Mouse (Mus musculus) megakaryocyte, embryonic 14.5 days (primary cell): ENCODE results near the gene Hist1h1c. TPM values are rescaled to one million over a fixed set of nuclear protein-coding genes. Genes with fewer than 3 reads are reported as not detected.

ENCODE experiments used
- H3K27me3 ChIP-seq: replicated peaks from 2 replicates; pipeline ENCODE3; 2012; ENCODE audit warnings: inconsistent platforms
- H3K36me3 ChIP-seq: replicated peaks from 2 replicates; pipeline ENCODE3; 2012; ENCODE audit warnings: low read length, inconsistent platforms, mixed read lengths
- H3K4me1 ChIP-seq: 2 replicates; pipeline ENCODE4 v1.6.1; 2012; ENCODE audit warnings: inconsistent platforms
- H3K4me3 ChIP-seq: replicated peaks from 2 replicates; pipeline ENCODE3; 2012; ENCODE audit warnings: moderate library complexity, mild to moderate bottlenecking, inconsistent platforms
- H3K9me3 ChIP-seq: 2 replicates; pipeline ENCODE4 v1.6.1; 2012; ENCODE audit warnings: inconsistent platforms
- FLI1 ChIP-seq: IDR thresholded peaks from 2 replicates; pipeline ENCODE4 v1.6.1; 2012; ENCODE audit warnings: low read length, inconsistent platforms, mixed read lengths
- GATA1 ChIP-seq: IDR thresholded peaks from 3 replicates; pipeline ENCODE4 v1.6.1; 2012; ENCODE audit warnings: mixed read lengths, low read length, inconsistent platforms, borderline replicate concordance
- polyA plus RNA-seq: library from polyadenylated mRNA; stranded (reverse); fragments of >175 nt; gene quantifications from 2 replicates; pipeline ENCODE4 v1.2.3, GENCODE M21; 2012; ENCODE audit warnings: low replicate concordance; ENCODE audit not compliant: insufficient read depth

Gene Hist1h1c
- 353 and 402 TPM in 2 replicates for polyA plus RNA-seq

DNA sequence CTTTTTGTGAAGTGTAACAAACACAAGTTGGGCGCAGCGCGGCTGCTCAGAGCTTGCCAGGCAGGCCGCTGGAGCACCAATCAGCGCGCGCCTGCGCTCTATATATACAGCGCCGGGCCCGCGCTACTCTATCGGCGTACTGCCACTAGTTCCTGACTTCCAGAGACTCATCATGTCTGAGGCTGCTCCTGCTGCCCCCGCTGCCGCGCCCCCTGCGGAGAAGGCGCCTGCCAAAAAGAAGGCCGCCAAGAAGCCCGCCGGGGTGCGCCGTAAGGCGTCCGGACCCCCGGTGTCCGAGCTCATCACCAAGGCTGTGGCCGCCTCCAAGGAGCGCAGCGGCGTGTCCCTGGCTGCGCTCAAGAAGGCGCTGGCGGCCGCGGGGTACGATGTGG is at the start of gene Hist1h1c:
Gene Hist1h1c, plus strand, starts transcription at position 132 of the 392 bp plus-strand sequence.
- Histone ChIP-seq H3K36me3 (no peaks in the 10 kb centered on the region), H3K4me1 (peaks cover 25% of the 10 kb centered on the region)
- no peak for TF ChIP-seq FLI1
- no peak for TF ChIP-seq GATA1

DNA sequence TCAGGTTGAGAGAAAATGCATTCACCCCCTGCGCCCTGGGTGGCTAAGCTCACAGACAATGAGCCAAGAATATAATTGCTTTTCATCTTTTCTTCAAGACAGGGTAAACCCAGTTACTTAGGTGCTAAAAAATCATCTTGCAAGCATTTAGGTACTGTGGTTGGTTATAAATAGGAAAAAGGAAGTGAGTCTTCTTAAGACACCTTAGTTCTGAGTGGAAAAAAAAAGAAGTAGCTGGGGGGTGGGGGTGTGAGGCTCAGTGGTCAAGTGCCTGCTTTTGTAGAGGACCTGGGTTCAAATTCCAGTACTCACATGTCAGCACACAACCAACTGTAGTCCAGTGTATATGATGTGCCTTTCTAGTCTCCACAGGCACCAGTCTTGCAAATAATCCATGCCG is 49.7 kb upstream of the Hist1h1c start:
- Histone ChIP-seq H3K4me3 (no peak overlapping the region), H3K9me3 (no peaks in the 10 kb centered on the region), H3K36me3 (peaks cover 30% of the 10 kb centered on the region), H3K27me3 (no peaks in the 10 kb centered on the region), H3K4me1 (peaks cover 49% of the 10 kb centered on the region)
- TF ChIP-seq FLI1 = no peak
- TF ChIP-seq GATA1 = no peak

More for the DNA sequence above, at the start of gene Hist1h1c:
- no peaks in the 10 kb centered on the region for H3K27me3 ChIP-seq
- no peaks in the 10 kb centered on the region for H3K9me3 ChIP-seq
- H3K4me3 ChIP-seq = peak within 1 kb of the TSS; percentile 95

DNA sequence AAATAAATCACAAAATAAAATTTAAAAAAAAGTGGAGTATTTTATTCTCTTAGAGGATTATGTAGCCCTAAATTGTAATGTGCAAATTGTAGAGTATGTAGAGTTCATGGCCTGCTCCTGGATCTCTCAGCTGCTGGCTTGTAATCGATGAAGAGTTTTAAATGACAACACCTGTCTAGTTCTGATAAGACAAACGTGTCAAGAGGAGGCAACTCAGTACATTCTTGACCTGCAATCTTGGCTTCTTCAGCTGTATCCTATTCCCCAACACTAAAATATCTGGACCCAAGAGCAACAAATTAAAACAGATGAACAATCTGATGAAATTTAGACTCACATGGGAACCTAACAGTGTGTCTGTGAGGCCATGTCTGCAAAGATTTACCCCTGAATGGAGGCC is 49.1 kb upstream of the Hist1h1c start:
- Histone ChIP-seq H3K4me3 (peak overlapping the region; percentile 74), H3K4me1 (peaks cover 49% of the 10 kb centered on the region), H3K27me3 (no peaks in the 10 kb centered on the region), H3K36me3 (peaks cover 30% of the 10 kb centered on the region), H3K9me3 (no peaks in the 10 kb centered on the region)
- TF ChIP-seq FLI1 = no peak
- no peak for TF ChIP-seq GATA1

DNA sequence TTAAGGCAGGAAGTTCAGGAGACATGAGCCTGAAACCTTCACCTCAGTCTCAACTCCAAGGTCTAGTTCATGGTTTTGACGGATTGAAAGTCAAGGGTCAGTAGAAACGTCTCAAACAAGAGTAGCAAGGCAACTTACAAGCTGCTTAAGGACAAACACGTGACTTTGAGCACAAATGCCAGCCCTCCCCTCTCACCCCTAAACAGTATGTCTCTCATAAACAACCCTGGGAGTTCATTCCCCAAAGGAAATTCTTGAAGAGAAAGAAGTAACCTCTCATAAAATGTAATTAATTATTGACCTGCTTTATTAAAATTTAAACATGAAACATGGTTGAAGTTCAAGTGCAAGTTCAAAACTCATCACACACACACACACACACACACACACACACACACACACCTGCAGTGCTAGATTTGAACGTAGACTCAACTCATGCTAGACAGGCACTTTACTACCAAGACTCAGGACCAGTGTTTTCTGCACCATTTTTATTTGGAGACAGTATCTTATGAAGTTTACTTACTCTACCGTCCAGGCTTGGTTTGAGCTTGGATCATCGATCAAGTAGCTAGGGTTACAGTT is 44.7 kb upstream of the Hist1h1c start:
- H3K27me3 ChIP-seq = no peaks in the 10 kb centered on the region
- TF ChIP-seq GATA1 = no peak
- TF ChIP-seq FLI1 = no peak
- no peaks in the 10 kb centered on the region for H3K9me3 ChIP-seq
- peaks cover 52% of the 10 kb centered on the region for H3K4me1 ChIP-seq
- H3K36me3 ChIP-seq = peaks cover 30% of the 10 kb centered on the region
- H3K4me3 ChIP-seq = no peak overlapping the region

DNA sequence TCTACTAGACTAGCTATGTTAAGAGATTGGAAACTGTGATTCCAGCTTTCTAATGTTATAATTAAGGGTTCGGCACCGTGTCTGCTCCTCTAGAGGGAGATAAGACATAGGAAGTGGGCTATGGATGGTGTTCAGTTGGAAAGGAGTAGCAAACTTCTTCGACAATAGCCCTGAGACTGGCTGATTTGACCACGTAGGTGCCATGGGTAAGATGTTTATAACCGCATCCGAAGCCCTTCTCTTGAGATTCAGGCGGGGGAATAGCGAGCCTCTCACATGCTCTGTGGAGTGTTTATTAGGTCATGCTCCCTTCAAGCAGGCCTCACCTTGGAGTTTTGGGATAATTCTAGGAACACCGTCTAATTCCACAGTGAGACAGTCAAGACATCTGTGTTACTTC is 43.7 kb upstream of the Hist1h1c start:
- no peak for TF ChIP-seq GATA1
- no peak for TF ChIP-seq FLI1
- H3K4me3 ChIP-seq = no peak overlapping the region
- H3K27me3 ChIP-seq = no peaks in the 10 kb centered on the region
- H3K4me1 ChIP-seq = peaks cover 49% of the 10 kb centered on the region
- no peaks in the 10 kb centered on the region for H3K9me3 ChIP-seq
- peaks cover 27% of the 10 kb centered on the region for H3K36me3 ChIP-seq

DNA sequence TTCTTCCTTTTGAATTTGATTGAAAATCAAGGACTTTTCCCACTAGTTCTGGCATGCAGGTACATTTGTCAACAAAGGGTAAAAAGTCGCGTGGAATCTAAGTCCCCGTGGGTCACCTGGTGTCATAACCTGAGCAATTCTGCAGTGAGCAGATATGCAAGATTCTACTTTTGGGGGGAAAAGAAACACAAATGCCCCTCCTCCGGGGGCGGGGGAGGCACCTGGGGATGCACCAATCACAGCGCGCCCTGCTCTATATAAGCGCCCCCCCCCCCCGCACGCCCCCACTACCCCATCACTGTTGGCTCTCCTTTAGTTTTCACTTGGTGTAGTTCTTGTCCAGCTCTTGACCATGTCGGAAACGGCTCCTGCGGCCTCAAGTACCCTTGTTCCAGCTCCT is 43.1 kb upstream of the Hist1h1c start, which contains the start of gene Hist1h1t:
Gene Hist1h1t, plus strand, starts transcription at position 301 of the 400 bp plus-strand sequence.
- Histone ChIP-seq H3K4me1 (peaks cover 48% of the 10 kb centered on the region), H3K27me3 (no peaks in the 10 kb centered on the region), H3K36me3 (peaks cover 26% of the 10 kb centered on the region), H3K4me3 (peak within 1 kb of the TSS; percentile 64), H3K9me3 (no peaks in the 10 kb centered on the region)
- TF ChIP-seq FLI1 = no peak
- TF ChIP-seq GATA1 = no peak

DNA sequence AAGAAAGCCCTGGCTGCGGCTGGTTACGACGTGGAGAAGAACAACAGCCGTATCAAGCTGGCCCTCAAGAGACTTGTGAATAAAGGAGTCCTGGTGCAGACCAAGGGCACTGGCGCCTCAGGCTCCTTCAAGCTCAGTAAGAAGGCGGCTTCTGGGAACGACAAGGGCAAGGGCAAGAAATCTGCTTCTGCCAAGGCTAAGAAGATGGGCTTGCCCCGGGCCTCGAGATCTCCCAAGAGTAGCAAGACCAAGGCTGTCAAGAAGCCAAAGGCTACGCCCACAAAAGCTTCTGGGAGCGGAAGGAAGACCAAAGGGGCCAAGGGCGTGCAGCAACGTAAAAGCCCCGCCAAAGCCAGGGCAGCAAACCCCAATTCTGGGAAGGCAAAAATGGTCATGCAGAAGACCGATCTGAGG is 42.5 kb upstream of the Hist1h1c start:
- TF ChIP-seq FLI1 (no peak), GATA1 (no peak)
- Histone ChIP-seq H3K9me3 (no peaks in the 10 kb centered on the region), H3K4me1 (peaks cover 48% of the 10 kb centered on the region), H3K27me3 (no peaks in the 10 kb centered on the region), H3K4me3 (peak overlapping the region; percentile 64), H3K36me3 (peaks cover 20% of the 10 kb centered on the region)

DNA sequence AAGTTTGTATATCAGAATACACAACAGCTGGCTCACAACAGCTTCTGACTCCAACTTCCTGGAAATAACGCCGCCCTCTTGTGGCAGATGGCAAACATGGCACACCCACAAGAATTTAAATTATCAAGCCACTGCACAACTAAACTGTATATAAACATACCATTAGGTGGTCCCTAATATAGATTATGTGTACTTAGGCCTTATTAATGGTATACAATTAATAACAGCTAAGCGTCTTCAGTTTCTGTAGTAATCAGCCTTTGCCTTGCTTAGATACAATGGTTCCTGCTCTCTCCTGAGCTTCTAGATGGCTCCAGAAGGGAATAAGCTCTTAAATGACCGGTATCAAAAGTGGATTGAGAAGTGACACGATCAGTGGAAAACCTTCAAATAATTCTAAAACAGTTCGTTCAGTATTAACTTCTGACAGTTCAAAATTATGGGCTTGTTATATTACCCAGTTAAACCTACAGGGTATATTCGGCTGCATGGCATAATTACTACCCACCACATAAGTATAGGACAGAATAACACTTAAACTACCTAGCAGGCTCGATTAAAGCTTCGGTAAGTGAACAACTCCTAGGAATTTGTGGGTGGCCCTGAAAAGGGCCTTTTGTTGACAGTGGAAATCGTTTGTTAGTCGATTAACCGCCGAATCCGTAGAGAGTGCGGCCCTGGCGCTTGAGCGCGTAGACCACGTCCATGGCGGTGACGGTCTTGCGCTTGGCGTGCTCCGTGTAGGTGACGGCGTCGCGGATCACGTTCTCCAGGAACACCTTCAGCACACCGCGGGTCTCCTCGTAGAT is 40.9 kb upstream of the Hist1h1c start:
- peaks cover 46% of the 10 kb centered on the region for H3K4me1 ChIP-seq
- H3K4me3 ChIP-seq = peak overlapping the region; percentile 87
- H3K9me3 ChIP-seq = no peaks in the 10 kb centered on the region
- TF ChIP-seq GATA1 (no peak), FLI1 (no peak)
- peaks cover 9% of the 10 kb centered on the region for H3K36me3 ChIP-seq
- H3K27me3 ChIP-seq = no peaks in the 10 kb centered on the region

DNA sequence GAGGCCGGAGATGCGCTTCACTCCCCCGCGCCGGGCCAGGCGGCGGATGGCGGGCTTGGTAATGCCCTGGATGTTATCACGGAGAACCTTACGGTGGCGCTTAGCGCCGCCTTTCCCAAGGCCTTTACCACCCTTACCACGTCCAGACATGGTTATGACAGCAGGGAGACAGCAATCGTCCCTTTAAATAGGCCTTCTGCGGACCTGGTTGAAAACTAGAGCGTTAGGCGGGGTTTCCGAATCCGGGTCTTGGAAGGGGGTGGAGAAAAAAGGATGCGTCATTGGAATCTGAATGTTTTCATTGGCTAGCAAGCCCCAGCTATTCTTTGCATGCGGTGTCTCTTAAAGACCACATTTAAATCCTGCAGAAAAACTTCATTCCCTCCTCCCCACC is 40.3 kb upstream of the Hist1h1c start, which contains the start of gene Hist1h4c:
Gene Hist1h4c, minus strand, starts transcription at position 155 of the 394 bp plus-strand sequence.
- no peaks in the 10 kb centered on the region for H3K27me3 ChIP-seq
- H3K4me1 ChIP-seq = peaks cover 46% of the 10 kb centered on the region
- peaks cover 4% of the 10 kb centered on the region for H3K36me3 ChIP-seq
- TF ChIP-seq FLI1 (no peak), GATA1 (no peak)
- H3K9me3 ChIP-seq = no peaks in the 10 kb centered on the region
- H3K4me3 ChIP-seq = peak within 1 kb of the TSS; percentile 88

DNA sequence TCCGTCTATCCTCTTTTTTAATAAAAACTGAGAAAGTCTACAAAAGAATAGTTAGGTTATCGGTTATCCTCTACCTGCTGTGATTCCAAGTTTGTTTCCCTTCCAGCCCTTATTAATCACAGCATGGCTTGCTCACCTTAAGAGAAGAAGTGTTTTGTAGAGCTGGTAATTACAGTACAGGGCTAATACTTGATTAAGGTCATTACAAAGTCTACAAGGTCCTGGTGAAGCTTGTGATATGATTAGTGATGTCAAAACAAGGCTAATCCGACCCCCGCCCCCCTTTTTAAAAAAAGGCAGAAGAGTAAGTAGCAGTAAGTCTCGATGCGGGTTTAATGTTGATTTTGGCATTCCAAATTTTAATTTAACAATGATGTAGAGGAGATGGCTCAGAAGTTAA is 39.6 kb upstream of the Hist1h1c start:
- peaks cover 3% of the 10 kb centered on the region for H3K36me3 ChIP-seq
- no peaks in the 10 kb centered on the region for H3K9me3 ChIP-seq
- peaks cover 46% of the 10 kb centered on the region for H3K4me1 ChIP-seq
- no peaks in the 10 kb centered on the region for H3K27me3 ChIP-seq
- TF ChIP-seq FLI1 (no peak), GATA1 (no peak)
- H3K4me3 ChIP-seq = no peak overlapping the region
